Mouse (Mus musculus) myocyte (in vitro differentiated cells): ENCODE results near the gene Zdhhc5. TPM values are rescaled to one million over a fixed set of nuclear protein-coding genes. Genes with fewer than 3 reads are reported as not detected.

Experiments
- H3K27me3 ChIP-seq: one replicate; pipeline ENCODE4 v1.6.1; 2011; ENCODE audit not compliant: control insufficient read depth, insufficient read depth, insufficient read length
- H3K36me3 ChIP-seq: one replicate; pipeline ENCODE4 v1.6.1; 2011; ENCODE audit not compliant: control insufficient read depth, insufficient read depth
- H3K4me2 ChIP-seq: one replicate; pipeline ENCODE4 v1.6.1; 2011; ENCODE audit warnings: low read depth, control low read depth
- H3K4me3 ChIP-seq: one replicate; pipeline ENCODE4 v1.5.1; 2011; ENCODE audit warnings: mild to moderate bottlenecking, control low read depth, moderate library complexity
- H3K79me2 ChIP-seq: one replicate; pipeline ENCODE4 v1.6.1; 2011; ENCODE audit not compliant: control insufficient read depth, insufficient read depth
- H3ac ChIP-seq: one replicate; pipeline ENCODE4 v1.6.1; 2011; ENCODE audit not compliant: control insufficient read depth, insufficient read length
- CEBPB ChIP-seq: IDR thresholded peaks from 2 replicates; pipeline ENCODE4 v1.6.1; 2011; ENCODE audit warnings: mild to moderate bottlenecking, moderate library complexity; ENCODE audit not compliant: poor library complexity, insufficient read depth, severe bottlenecking
- E2F4 ChIP-seq: IDR thresholded peaks from one replicate; pipeline ENCODE4 v1.6.1; 2011; ENCODE audit warnings: mild to moderate bottlenecking, control low read depth, moderate library complexity; ENCODE audit not compliant: insufficient read depth
- MAX ChIP-seq: IDR thresholded peaks from one replicate; pipeline ENCODE4 v1.6.1; 2011; ENCODE audit warnings: low read depth, mild to moderate bottlenecking, control low read depth
- MYOD1 ChIP-seq, 3 experiments: IDR thresholded peaks; one replicate each; pipeline ENCODE4 v1.6.1; 2011; ENCODE audit warnings: control low read depth in 2 of 3, low read depth in 2 of 3, mild to moderate bottlenecking in 2 of 3, moderate library complexity in 1 of 3; ENCODE audit not compliant: insufficient read length in 2 of 3, control insufficient read depth in 1 of 3
- MYOG ChIP-seq, 3 experiments: IDR thresholded peaks; one replicate each; pipeline ENCODE4 v1.6.1; 2011; ENCODE audit warnings: control low read depth in 2 of 3, low read depth in 2 of 3, mild to moderate bottlenecking in 2 of 3; ENCODE audit not compliant: insufficient read length in 2 of 3, control insufficient read depth in 1 of 3, insufficient read depth in 1 of 3
- POLR2A ChIP-seq: IDR thresholded peaks from one replicate; pipeline ENCODE4 v1.6.1; 2011; ENCODE audit warnings: low read depth, mild to moderate bottlenecking, control low read depth, moderate library complexity; ENCODE audit not compliant: insufficient read length
- POLR2AphosphoS2 ChIP-seq: IDR thresholded peaks from one replicate; pipeline ENCODE4 v1.6.1; 2011; ENCODE audit warnings: low read depth, control low read depth; ENCODE audit not compliant: insufficient read length
- REST ChIP-seq: IDR thresholded peaks from one replicate; pipeline ENCODE4 v1.6.1; 2011; ENCODE audit warnings: mild to moderate bottlenecking, control low read depth, moderate library complexity; ENCODE audit not compliant: insufficient read depth, insufficient read length
- SRF ChIP-seq: IDR thresholded peaks from one replicate; pipeline ENCODE4 v1.6.1; 2011; ENCODE audit warnings: low read depth; ENCODE audit not compliant: control insufficient read depth, insufficient read length
- TCF12 ChIP-seq: IDR thresholded peaks from one replicate; pipeline ENCODE4 v1.6.1; 2011; ENCODE audit warnings: mild to moderate bottlenecking, control low read depth; ENCODE audit not compliant: poor library complexity, insufficient read depth, severe bottlenecking
- TCF3 ChIP-seq: IDR thresholded peaks from one replicate; pipeline ENCODE4 v1.6.1; 2011; ENCODE audit warnings: low read depth, control low read depth; ENCODE audit not compliant: insufficient read length
- USF1 ChIP-seq: IDR thresholded peaks from one replicate; pipeline ENCODE4 v1.6.1; 2011; ENCODE audit warnings: low read depth, mild to moderate bottlenecking, control low read depth, moderate library complexity
- polyA plus RNA-seq: library from polyadenylated mRNA; unstranded; fragments of >200 nt; fragmentation: generic; extraction: Trizol; gene quantifications from one replicate; pipeline ENCODE4 v1.2.1, GENCODE M21; 2012; ENCODE audit warnings: missing spikeins

The Zdhhc5 gene
- 36.3 TPM for polyA plus RNA-seq

DNA sequence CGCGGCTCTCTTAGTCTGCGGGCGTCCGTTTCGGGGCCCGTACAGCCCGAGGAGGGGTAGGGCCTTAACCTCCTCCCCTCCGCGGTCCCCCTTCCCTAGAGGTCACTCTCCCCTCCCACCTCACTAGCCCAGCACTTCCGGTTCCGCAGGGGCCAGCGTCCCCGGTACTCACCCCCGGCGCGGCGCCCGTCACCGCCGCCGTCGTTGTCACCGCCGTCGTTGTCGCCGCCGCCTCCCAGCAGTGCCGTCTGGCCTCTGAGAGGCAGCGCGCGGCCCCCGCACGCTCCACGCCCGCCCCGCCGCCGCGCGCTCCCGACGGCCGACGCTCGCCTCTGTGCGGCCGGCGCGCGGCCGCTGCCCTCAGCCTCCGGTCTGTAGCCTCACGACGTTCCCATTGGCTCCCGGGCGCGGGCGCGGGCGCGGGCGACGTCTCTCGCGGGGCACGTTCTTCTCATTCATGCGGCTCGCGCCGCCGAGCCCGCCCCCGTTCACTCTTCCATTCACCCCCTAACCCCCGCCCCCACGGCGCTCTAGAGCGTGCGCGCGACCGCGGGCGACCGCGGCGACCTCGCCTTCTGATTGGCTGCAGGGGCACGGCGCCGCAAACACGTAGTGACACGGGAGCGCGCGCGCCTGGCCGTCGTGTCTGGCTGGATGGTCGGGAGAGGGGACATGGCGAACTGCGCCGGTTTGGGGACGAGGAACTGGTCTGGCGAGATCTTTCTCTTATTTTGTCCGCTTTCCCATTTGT is at the start of gene Zdhhc5:
Gene Zdhhc5 (minus strand): TSS at position 370 of the 751 bp plus-strand sequence.
- no peaks in the 10 kb centered on the region for H3K27me3 ChIP-seq
- H3K4me2 ChIP-seq, result peak within 1 kb of the TSS; percentile 98
- peak within 1 kb of the TSS; percentile 79 for H3K4me3 ChIP-seq
- peaks cover 13% of the 10 kb centered on the region for H3K36me3 ChIP-seq
- TF ChIP-seq E2F4 (no peak), POLR2AphosphoS2 (peak; percentile 87), SRF (peak; percentile 37), POLR2A (peak; percentile 94)
- H3K79me2 ChIP-seq, result peaks cover 46% of the 10 kb centered on the region
- H3ac ChIP-seq, result peak within 1 kb of the TSS; percentile 91

DNA sequence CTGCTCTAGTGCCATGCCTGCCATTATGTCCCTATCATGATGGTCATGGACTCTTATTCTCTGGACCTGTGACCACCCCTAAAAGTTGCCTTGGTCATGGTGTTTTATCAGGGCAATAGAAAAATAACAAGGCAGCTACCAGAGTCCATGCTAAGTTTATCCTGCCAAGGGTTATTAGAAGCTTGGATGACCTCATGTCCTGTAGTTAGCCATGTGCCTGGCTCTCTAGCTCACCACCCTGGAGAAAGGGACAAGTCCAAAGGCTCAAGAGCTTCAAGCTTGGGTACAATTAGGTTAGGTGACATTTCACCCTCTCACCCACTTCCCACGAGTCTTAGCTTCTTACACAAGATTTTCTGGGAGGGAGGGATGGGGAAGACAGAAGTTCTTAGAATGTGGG is 47.8 kb upstream of the Zdhhc5 start:
- Histone ChIP-seq H3K79me2 (no peaks in the 10 kb centered on the region), H3K36me3 (no peaks in the 10 kb centered on the region), H3ac (no peak overlapping the region), H3K4me3 (no peak overlapping the region), H3K27me3 (no peaks in the 10 kb centered on the region), H3K4me2 (no peak overlapping the region)
- TF ChIP-seq TCF3, result no peak
- no peak for TF ChIP-seq REST
- no peak for TF ChIP-seq USF1
- no peak for TF ChIP-seq SRF
- no peak for TF ChIP-seq MAX
- TF ChIP-seq MYOG (IDR thresholded peaks at IDR 0.05; ENCODE audit: control insufficient read depth in 1 of 3, insufficient read depth in 1 of 3, insufficient read length in 2 of 3, low read depth in 2 of 3), result no peak
- TF ChIP-seq MYOD1 (IDR thresholded peaks at IDR 0.05; ENCODE audit: control insufficient read depth in 1 of 3, insufficient read length in 2 of 3, low read depth in 2 of 3), result no peak
- TF ChIP-seq E2F4, result no peak
- TF ChIP-seq POLR2AphosphoS2, result no peak
- TF ChIP-seq CEBPB, result no peak

DNA sequence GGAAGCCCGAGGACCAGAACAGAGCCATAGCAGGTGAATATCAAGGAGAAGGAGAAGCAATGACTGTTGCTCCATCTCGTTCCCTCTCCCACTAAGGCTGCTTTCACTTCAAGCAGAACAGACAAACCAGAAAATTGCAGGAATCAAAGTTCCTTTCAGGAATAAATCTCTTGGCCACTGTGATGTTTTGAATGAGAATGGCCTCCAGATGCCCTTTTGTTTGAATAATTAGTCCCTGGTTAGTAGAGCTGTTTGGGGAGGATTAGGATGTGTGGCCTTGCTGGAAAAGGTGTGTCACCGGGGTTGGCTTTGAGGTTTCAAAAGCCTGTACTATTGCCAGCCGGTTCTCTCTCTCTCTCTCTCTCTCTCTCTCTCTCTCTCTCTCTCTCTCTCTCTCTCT is 47.3 kb upstream of the Zdhhc5 start:
- H3ac ChIP-seq, result no peak overlapping the region
- H3K4me3 ChIP-seq, result no peak overlapping the region
- no peak overlapping the region for H3K4me2 ChIP-seq
- no peaks in the 10 kb centered on the region for H3K36me3 ChIP-seq
- TF ChIP-seq REST (no peak), MYOG (IDR thresholded peaks at IDR 0.05; ENCODE audit: control insufficient read depth in 1 of 3, insufficient read depth in 1 of 3, insufficient read length in 2 of 3, low read depth in 2 of 3) (no peak), E2F4 (no peak), SRF (no peak), MYOD1 (IDR thresholded peaks at IDR 0.05; ENCODE audit: control insufficient read depth in 1 of 3, insufficient read length in 2 of 3, low read depth in 2 of 3) (no peak), TCF3 (no peak), MAX (no peak), POLR2A (no peak), TCF12 (no peak)
- no peaks in the 10 kb centered on the region for H3K79me2 ChIP-seq
- no peaks in the 10 kb centered on the region for H3K27me3 ChIP-seq

DNA sequence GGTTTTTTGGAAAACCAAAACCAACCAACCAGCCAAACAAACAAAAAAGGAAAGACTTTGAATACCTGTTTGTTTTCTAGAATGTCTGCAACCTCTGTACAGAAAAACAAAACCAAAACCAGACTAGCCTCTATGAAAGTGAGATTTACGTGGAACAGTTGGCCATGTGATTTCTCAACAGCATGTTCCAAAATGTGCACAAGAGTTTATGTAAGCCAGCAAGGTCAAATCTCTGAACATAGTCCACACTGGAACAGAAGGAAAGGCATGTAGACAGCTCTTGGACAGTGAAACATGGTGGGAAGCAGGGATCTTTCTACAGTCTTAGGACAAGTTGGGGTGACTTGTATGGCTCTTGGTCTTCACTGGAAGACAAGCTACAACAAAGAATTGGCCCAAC is 46.9 kb upstream of the Zdhhc5 start:
- no peaks in the 10 kb centered on the region for H3K27me3 ChIP-seq
- H3K4me3 ChIP-seq, result no peak overlapping the region
- no peaks in the 10 kb centered on the region for H3K79me2 ChIP-seq
- H3K36me3 ChIP-seq, result no peaks in the 10 kb centered on the region
- H3K4me2 ChIP-seq, result no peak overlapping the region
- TF ChIP-seq USF1 (no peak), E2F4 (no peak), TCF3 (no peak), MAX (no peak), SRF (no peak), POLR2AphosphoS2 (no peak), TCF12 (no peak), CEBPB (no peak), MYOD1 (IDR thresholded peaks at IDR 0.05; ENCODE audit: control insufficient read depth in 1 of 3, insufficient read length in 2 of 3, low read depth in 2 of 3) (no peak), REST (no peak), POLR2A (no peak), MYOG (IDR thresholded peaks at IDR 0.05; ENCODE audit: control insufficient read depth in 1 of 3, insufficient read depth in 1 of 3, insufficient read length in 2 of 3, low read depth in 2 of 3) (no peak)
- no peak overlapping the region for H3ac ChIP-seq

DNA sequence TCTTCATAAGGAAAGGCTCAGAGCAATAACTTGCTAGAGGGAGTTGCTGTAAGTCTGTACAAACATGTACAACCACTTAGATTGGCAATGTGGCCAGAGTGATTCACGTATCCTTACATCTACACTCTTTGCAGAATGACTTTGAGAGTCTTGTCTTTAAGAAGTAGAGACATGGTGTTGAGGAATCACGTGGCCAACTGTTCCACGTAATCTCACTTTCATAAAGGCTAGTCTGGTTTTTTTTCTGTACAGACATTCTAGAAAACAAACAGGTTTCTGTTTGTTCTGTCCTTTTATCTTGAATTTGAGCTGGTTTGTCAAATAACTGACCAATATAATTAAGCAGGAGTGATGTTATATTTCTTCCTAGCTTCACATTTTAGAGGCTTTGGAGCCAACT is 46.3 kb upstream of the Zdhhc5 start:
- Histone ChIP-seq H3ac (no peak overlapping the region), H3K4me3 (no peak overlapping the region), H3K36me3 (no peaks in the 10 kb centered on the region), H3K79me2 (no peaks in the 10 kb centered on the region), H3K27me3 (no peaks in the 10 kb centered on the region), H3K4me2 (no peak overlapping the region)
- TF ChIP-seq MAX (no peak), SRF (no peak), MYOG (IDR thresholded peaks at IDR 0.05; ENCODE audit: control insufficient read depth in 1 of 3, insufficient read depth in 1 of 3, insufficient read length in 2 of 3, low read depth in 2 of 3) (no peak), E2F4 (no peak), REST (no peak), USF1 (peak; percentile 46), POLR2A (no peak), MYOD1 (IDR thresholded peaks at IDR 0.05; ENCODE audit: control insufficient read depth in 1 of 3, insufficient read length in 2 of 3, low read depth in 2 of 3) (no peak)
